Mouse (Mus musculus): ENCODE data around the gene 4933402J07Rik. TPM values are rescaled to one million over a fixed set of nuclear protein-coding genes. Genes with fewer than 3 reads are reported as not detected.

The 4933402J07Rik gene
- not detected in 2 replicates for polyA plus RNA-seq (2014; fragmentation: Nextera tagmentation; extraction: Ambion mirVana)

- no peak within 1 kb of the TSS for H3K4me2 ChIP-seq (ENCODE audit: low read length)
- no peak within 1 kb of the TSS for H3K27ac ChIP-seq (ENCODE audit: low read depth)
- no peak within 1 kb of the TSS for H3K9ac ChIP-seq (ENCODE audit: low read length)
- no peaks in the 10 kb centered on the region for H3K9me3 ChIP-seq (ENCODE audit: control insufficient read depth, low read length)
- H3K4me3 ChIP-seq (ENCODE audit: low read depth, low read length): no peak within 1 kb of the TSS
- H3K4me1 ChIP-seq (replicated peaks; ENCODE audit: control insufficient read depth, insufficient read depth, low read length): no peaks in the 10 kb centered on the region
- H3K36me3 ChIP-seq (ENCODE audit: control insufficient read depth, insufficient read depth, low read length): no peaks in the 10 kb centered on the region
- WGBS: 82% methylated on average over 2 of the region's 2 CpGs
- no peak for ATAC-seq (replicated peaks; ENCODE audit: low FRiP score, low TSS enrichment, low read depth)
- no peak for DNase-seq (ENCODE audit: low spot score)
- H3K27me3 ChIP-seq (replicated peaks; ENCODE audit: control insufficient read depth, insufficient read depth, low read length): no peaks in the 10 kb centered on the region
Measured at GRCm38 (mm10) chr8:87563553-87563952, at the start of gene 4933402J07Rik. TSS of gene 4933402J07Rik (plus strand) at chr8:87563853.

GRCm38 (mm10) chr8:87517132-87517531 is 46.5 kb upstream of the 4933402J07Rik start:
- no peaks in the 10 kb centered on the region for H3K27me3 ChIP-seq (replicated peaks; ENCODE audit: control insufficient read depth, insufficient read depth, low read length)
- 93% methylated on average over 3 of the region's 3 CpGs for WGBS
- H3K4me3 ChIP-seq (ENCODE audit: low read depth, low read length): no peak overlapping the region
- DNase-seq (ENCODE audit: low spot score) (no peak), ATAC-seq (replicated peaks; ENCODE audit: low FRiP score, low TSS enrichment, low read depth) (no peak)
- H3K27ac ChIP-seq (ENCODE audit: low read depth): no peak overlapping the region
- H3K9me3 ChIP-seq (ENCODE audit: control insufficient read depth, low read length): 0 out of 2 replicates have a peak, but pooled peaks cover 2% of the 10 kb centered on the region
- no peaks in the 10 kb centered on the region for H3K36me3 ChIP-seq (ENCODE audit: control insufficient read depth, insufficient read depth, low read length)
- no peak overlapping the region for H3K4me2 ChIP-seq (ENCODE audit: low read length)
- no peaks in the 10 kb centered on the region for H3K4me1 ChIP-seq (replicated peaks; ENCODE audit: control insufficient read depth, insufficient read depth, low read length)
- no peak overlapping the region for H3K9ac ChIP-seq (ENCODE audit: low read length)

GRCm38 (mm10) chr8:87525006-87525405 is 38.6 kb upstream of the 4933402J07Rik start:
- ATAC-seq (replicated peaks; ENCODE audit: low FRiP score, low TSS enrichment, low read depth) (no peak), DNase-seq (ENCODE audit: low spot score) (no peak)
- H3K4me2 ChIP-seq (ENCODE audit: low read length): no peak overlapping the region
- no peak overlapping the region for H3K9ac ChIP-seq (ENCODE audit: low read length)
- H3K4me1 ChIP-seq (replicated peaks; ENCODE audit: control insufficient read depth, insufficient read depth, low read length): no peaks in the 10 kb centered on the region
- WGBS: 90% methylated on average over 1 of the region's 1 CpGs
- H3K4me3 ChIP-seq (ENCODE audit: low read depth, low read length): no peak overlapping the region
- no peaks in the 10 kb centered on the region for H3K36me3 ChIP-seq (ENCODE audit: control insufficient read depth, insufficient read depth, low read length)
- no peaks in the 10 kb centered on the region for H3K9me3 ChIP-seq (ENCODE audit: control insufficient read depth, low read length)
- no peak overlapping the region for H3K27ac ChIP-seq (ENCODE audit: low read depth)
- H3K27me3 ChIP-seq (replicated peaks; ENCODE audit: control insufficient read depth, insufficient read depth, low read length): no peaks in the 10 kb centered on the region

GRCm38 (mm10) chr8:87531176-87531575 is 32.5 kb upstream of the 4933402J07Rik start:
- peak; percentile 65 for DNase-seq (ENCODE audit: low spot score)
- H3K9ac ChIP-seq (ENCODE audit: low read length): no peak overlapping the region
- WGBS: 66% methylated on average over 4 of the region's 4 CpGs

GRCm38 (mm10) chr8:87533476-87533875 is 30.2 kb upstream of the 4933402J07Rik start:
- no peak overlapping the region for H3K4me2 ChIP-seq (ENCODE audit: low read length)
- ATAC-seq (replicated peaks; ENCODE audit: low FRiP score, low TSS enrichment, low read depth) (no peak), DNase-seq (ENCODE audit: low spot score) (no peak)
- no peaks in the 10 kb centered on the region for H3K4me1 ChIP-seq (replicated peaks; ENCODE audit: control insufficient read depth, insufficient read depth, low read length)
- H3K36me3 ChIP-seq (ENCODE audit: control insufficient read depth, insufficient read depth, low read length): no peaks in the 10 kb centered on the region
- H3K27me3 ChIP-seq (replicated peaks; ENCODE audit: control insufficient read depth, insufficient read depth, low read length): no peaks in the 10 kb centered on the region
- WGBS: 75% methylated on average over 4 of the region's 4 CpGs
- no peak overlapping the region for H3K9ac ChIP-seq (ENCODE audit: low read length)
- no peak overlapping the region for H3K27ac ChIP-seq (ENCODE audit: low read depth)
- no peak overlapping the region for H3K4me3 ChIP-seq (ENCODE audit: low read depth, low read length)
- no peaks in the 10 kb centered on the region for H3K9me3 ChIP-seq (ENCODE audit: control insufficient read depth, low read length)

More at GRCm38 (mm10) chr8:87531176-87531575, 32.5 kb upstream of the 4933402J07Rik start:
- Histone ChIP-seq H3K27me3 (replicated peaks; ENCODE audit: control insufficient read depth, insufficient read depth, low read length) (no peaks in the 10 kb centered on the region), H3K36me3 (ENCODE audit: control insufficient read depth, insufficient read depth, low read length) (no peaks in the 10 kb centered on the region), H3K4me3 (ENCODE audit: low read depth, low read length) (no peak overlapping the region), H3K27ac (ENCODE audit: low read depth) (no peak overlapping the region), H3K9me3 (ENCODE audit: control insufficient read depth, low read length) (no peaks in the 10 kb centered on the region), H3K4me1 (replicated peaks; ENCODE audit: control insufficient read depth, insufficient read depth, low read length) (no peaks in the 10 kb centered on the region), H3K4me2 (ENCODE audit: low read length) (no peak overlapping the region)
- ATAC-seq (replicated peaks; ENCODE audit: low FRiP score, low TSS enrichment, low read depth): no peak

GRCm38 (mm10) chr8:87534846-87535245 is 28.8 kb upstream of the 4933402J07Rik start:
- DNase-seq (ENCODE audit: low spot score): no peak
- no peak overlapping the region for H3K27ac ChIP-seq (ENCODE audit: low read depth)
- H3K4me3 ChIP-seq (ENCODE audit: low read depth, low read length): no peak overlapping the region
- no peak overlapping the region for H3K4me2 ChIP-seq (ENCODE audit: low read length)
- H3K9me3 ChIP-seq (ENCODE audit: control insufficient read depth, low read length): no peaks in the 10 kb centered on the region
- H3K36me3 ChIP-seq (ENCODE audit: control insufficient read depth, insufficient read depth, low read length): no peaks in the 10 kb centered on the region
- ATAC-seq (replicated peaks; ENCODE audit: low FRiP score, low TSS enrichment, low read depth): no peak
- no peaks in the 10 kb centered on the region for H3K27me3 ChIP-seq (replicated peaks; ENCODE audit: control insufficient read depth, insufficient read depth, low read length)
- H3K9ac ChIP-seq (ENCODE audit: low read length): no peak overlapping the region
- WGBS: 37% methylated on average over 2 of the region's 2 CpGs
- no peaks in the 10 kb centered on the region for H3K4me1 ChIP-seq (replicated peaks; ENCODE audit: control insufficient read depth, insufficient read depth, low read length)

GRCm38 (mm10) chr8:87536615-87537329 is 26.9 kb upstream of the 4933402J07Rik start:
- ATAC-seq (replicated peaks; ENCODE audit: low FRiP score, low TSS enrichment, low read depth) (peak; percentile 68; the same call in 1 of the 2 replicates), DNase-seq (ENCODE audit: low spot score) (peak; percentile 91)
- H3K36me3 ChIP-seq (ENCODE audit: control insufficient read depth, insufficient read depth, low read length): no peaks in the 10 kb centered on the region
- H3K4me3 ChIP-seq (ENCODE audit: low read depth, low read length): no peak overlapping the region
- WGBS: 7% methylated on average over 23 of the region's 23 CpGs
- H3K9ac ChIP-seq (ENCODE audit: low read length): no peak overlapping the region
- peak overlapping the region; percentile 25; the same call in 1 of the 2 replicates for H3K4me2 ChIP-seq (ENCODE audit: low read length)
- H3K4me1 ChIP-seq (replicated peaks; ENCODE audit: control insufficient read depth, insufficient read depth, low read length): no peaks in the 10 kb centered on the region
- H3K9me3 ChIP-seq (ENCODE audit: control insufficient read depth, low read length): no peaks in the 10 kb centered on the region
- H3K27ac ChIP-seq (ENCODE audit: low read depth): no peak overlapping the region
- H3K27me3 ChIP-seq (replicated peaks; ENCODE audit: control insufficient read depth, insufficient read depth, low read length): no peaks in the 10 kb centered on the region; the same call in 1 of the 2 replicates

GRCm38 (mm10) chr8:87539829-87540394 is 23.7 kb upstream of the 4933402J07Rik start:
- no peaks in the 10 kb centered on the region for H3K9me3 ChIP-seq (ENCODE audit: control insufficient read depth, low read length)
- no peak overlapping the region for H3K9ac ChIP-seq (ENCODE audit: low read length)
- ATAC-seq (replicated peaks; ENCODE audit: low FRiP score, low TSS enrichment, low read depth) (no peak), DNase-seq (ENCODE audit: low spot score) (no peak)
- no peaks in the 10 kb centered on the region; the same call in 1 of the 2 replicates for H3K27me3 ChIP-seq (replicated peaks; ENCODE audit: control insufficient read depth, insufficient read depth, low read length)
- no peaks in the 10 kb centered on the region for H3K36me3 ChIP-seq (ENCODE audit: control insufficient read depth, insufficient read depth, low read length)
- no peak overlapping the region for H3K4me3 ChIP-seq (ENCODE audit: low read depth, low read length)
- no peaks in the 10 kb centered on the region for H3K4me1 ChIP-seq (replicated peaks; ENCODE audit: control insufficient read depth, insufficient read depth, low read length)
- WGBS: 32% methylated on average over 15 of the region's 15 CpGs
- H3K27ac ChIP-seq (ENCODE audit: low read depth): no peak overlapping the region
- H3K4me2 ChIP-seq (ENCODE audit: low read length): no peak overlapping the region

Measured in intestine, embryonic 14.5 days (tissue).